Mouse (Mus musculus): ENCODE results near the gene Lrrc74a.
A peak's percentile ranks its signal among the peaks of the same experiment; 100 is the strongest.

Gene Lrrc74a

DNA sequence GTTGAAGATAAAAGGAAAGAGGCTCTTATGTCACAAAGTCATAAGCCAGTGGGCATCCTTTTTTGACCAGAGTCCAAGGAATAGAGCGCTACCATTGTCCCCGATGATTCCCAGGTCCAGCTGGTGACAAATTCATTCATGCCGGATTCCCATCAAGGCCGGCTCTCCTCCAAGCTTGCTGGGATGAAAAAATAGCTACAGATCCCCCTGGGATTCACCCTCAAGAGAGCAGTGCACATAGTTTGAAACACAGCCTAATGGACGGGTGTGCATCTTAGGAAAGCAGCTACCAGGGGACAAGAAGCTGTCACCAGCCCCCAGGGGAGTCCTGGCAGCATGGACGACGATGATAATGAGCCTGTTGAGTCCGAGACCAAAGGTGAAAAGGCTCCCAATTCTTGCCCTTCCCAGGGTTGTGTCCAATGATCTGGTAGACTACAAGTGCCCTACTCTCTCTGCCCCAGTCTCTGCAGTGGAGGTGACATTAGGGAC lies at the start of gene Lrrc74a:
Gene Lrrc74a (plus strand): TSS at position 51 of the 492 bp plus-strand sequence.
- DNase-seq, result no peak

DNA sequence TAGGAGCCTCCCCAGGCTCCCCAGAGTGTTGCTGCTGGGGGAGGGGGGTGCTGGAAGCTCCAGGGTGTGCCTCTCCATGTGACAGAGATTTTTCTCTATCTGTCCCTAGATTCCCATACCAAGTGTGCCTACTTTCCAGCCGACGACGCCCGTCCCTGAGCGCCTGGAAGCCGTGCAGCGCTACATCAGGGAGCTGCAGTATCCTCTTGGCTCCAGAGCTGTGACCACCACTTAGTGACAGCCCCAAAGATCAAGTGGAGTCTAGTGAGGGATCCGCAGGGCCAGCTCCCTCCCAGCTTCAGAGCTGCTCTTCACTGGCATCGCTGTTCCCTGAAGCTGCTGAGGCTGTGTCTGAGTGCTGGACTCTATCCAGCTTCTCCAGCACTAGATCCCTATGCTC lies 48.9 kb upstream of the Lrrc74a start:
- DNase-seq, result peak in 1 of 2 experiments; percentile 53

DNA sequence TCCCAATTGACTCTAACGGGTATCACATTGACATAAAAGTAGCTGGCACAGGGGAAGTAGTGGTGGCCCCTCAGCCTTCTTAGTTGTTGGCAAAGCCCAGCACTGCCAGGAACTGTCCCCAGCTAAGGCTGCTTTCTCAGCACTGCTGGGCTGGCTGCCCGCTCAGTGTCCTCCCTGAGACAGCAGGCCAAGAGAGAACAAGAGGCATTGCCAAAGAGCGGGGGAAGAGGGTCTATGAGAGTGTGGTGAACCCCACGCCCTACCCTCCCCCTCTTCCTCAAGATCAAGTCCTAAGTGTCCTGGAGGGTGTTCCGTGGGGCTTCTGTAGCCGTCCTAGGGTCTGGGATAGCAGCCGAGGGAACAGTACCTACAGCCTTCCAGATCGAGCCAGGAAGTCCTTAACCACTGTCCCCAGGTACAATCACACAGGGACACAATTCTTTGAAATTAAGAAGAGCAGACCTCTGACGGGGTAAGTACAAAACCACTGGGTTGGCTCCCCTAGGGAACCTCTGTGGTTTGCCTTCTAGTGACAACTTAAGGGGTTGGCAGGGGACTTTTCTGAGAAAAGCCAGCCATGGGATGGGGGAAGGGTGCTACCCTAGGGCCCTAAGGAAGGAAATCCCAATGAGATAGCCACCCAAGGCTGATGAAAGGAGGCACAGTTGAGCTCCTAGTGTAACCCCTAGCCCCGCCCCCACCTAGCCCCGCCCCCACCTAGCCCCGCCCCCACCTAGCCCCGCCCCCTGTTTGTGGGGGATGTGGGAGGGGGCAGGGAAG lies 47.4 kb upstream of the Lrrc74a start:
- DNase-seq, result peak; percentile 81 to 85

DNA sequence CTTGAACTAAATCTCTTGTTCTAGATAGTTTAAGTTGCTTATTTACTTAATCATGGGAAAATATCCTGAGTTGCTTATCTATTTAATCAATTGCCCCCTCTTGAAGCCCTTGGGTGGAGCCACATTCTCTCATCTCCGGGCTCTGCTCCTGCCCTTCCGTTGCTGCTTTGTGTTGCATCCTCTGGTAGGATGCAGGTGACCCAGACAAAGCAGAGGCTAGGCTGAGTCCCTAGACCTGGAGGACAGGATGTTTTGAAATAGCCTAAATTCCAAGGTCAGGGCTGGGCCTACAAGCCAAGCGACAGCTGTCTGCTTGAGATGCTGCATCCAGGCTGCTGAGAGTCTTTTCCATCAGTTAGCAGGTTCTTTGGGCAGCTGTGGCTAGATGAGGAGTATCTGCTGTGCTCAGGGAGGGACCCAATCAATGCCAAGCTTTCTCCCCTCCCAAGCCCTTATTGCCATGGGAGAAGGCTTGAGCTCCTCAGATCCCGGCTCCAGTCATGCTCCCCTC lies 46.7 kb upstream of the Lrrc74a start:
- DNase-seq, result no peak

DNA sequence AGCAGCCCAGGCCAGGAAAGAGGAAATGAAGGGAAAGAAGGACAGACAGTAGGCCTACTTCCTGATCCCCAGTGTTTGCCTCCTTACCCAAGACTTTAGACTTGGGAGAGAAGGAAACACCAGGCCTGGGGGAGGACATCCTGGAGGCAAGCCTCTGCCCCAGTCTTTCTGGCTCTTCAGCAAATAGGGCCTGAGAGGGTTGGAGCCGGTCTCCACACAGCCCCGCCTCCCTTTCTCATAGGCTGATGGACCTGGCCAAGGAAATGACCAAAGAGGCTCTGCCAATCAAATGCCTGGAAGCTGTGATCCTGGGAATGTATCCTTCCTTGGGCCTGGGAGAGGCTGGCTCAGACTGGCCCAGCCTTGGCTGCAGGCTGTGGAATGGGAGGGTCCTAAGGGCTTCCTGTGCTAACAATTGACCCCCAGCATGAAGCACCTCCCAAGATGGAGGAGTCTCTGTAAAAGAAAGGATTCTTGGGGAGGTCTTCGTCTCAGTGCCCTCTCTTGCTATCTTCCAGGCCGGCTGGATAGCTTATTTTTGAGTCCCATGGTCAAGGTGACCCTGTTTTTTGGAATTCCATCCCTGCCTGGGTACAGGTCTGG lies 46.1 kb upstream of the Lrrc74a start:
- DNase-seq, result peak in 1 of 2 experiments; percentile 65

DNA sequence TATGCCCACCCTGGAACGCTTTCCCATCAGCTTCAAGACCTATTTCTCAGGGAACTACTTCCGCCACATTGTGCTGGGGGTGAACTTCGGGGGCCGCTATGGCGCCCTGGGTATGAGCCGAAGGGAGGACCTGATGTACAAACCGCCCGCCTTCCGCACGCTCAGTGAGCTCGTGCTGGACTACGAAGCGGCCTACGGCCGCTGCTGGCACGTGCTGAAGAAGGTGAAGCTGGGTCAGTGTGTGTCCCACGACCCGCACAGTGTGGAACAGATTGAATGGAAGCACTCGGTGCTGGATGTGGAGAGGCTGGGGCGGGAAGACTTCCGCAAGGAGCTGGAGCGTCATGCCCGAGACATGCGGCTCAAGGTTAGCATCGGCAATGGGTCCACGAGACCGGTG lies 45.3 kb upstream of the Lrrc74a start:
- no peak for DNase-seq

DNA sequence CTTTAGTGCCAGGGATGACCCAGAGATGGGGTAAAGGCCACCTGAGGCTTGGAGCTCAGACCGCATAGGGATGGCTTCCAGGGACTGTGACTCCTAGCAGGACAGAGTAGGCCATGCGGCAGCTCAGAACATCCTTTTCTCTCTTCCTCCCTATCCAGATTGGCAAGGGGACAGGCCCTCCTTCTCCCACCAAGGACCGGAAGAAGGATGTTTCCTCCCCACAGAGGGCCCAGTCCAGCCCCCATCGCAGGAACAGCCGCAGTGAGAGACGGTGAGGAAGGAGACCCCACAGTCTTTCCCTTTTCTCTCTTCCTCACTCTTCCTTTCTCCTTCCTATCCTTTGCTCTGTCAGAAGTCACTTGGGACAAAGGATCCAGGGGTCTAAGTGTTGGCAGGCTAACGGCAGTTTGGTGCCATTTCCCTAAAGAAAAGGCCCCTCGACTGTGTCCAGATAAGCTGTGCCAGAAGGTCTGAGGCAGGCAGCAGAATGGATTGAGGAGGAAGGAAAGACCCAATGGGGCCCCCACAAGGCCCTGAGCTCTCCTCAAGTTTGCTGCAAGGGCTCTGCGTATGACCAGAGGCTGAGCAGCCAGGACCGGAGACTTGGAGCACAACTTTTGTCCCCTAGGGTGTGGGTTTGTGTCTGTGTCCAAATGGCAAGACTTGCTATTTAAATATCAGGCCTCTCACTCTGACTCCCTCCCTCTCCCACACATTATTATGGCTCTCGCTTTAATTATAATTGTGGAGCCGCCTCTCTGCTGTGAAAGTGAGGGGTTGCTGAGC lies 43.3 kb upstream of the Lrrc74a start:
- DNase-seq, result no peak

DNA sequence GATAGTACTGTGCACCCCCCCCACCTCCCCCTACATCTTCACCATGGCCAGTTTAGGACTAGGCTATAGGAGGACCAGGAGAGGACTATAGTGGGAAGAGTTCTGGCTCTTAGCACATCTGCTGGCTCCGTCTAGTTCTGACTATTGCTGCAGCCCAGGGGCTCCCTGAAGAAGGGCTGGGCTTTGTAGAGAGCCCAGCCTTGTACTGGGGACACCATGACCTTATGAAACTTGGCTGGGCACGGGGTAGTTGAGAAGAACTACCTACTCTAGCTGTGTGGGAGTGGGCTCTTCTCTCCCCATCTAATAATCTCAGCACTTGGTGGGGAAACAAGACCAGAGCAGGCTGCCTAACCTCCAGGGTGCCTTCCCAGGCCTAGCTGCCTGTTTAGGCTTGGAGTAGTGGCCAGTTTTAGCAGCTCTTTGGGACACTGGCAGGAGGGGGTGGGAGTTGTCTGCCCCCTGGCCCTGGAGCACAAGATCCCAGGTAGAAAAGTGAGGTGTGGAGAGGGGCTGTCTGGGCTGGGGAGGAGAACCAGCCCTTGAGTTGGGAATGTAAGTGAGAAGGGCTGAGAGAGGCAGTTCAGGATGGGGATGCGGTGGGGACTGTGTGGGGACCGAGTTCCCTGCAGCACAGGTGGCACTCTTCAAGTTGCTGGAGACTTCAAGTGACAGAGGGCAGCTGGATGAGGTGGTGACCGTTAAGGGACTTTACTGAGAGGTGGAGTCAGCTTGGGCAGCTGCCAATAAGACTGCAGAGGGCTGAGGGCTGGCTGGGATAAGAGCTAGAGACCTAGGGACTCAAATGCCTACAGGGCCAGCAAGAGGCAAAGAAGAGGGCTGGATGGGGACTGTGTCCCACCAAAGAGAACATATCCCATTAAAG lies 41.5 kb upstream of the Lrrc74a start:
- peak; percentile 33 to 44 for DNase-seq

DNA sequence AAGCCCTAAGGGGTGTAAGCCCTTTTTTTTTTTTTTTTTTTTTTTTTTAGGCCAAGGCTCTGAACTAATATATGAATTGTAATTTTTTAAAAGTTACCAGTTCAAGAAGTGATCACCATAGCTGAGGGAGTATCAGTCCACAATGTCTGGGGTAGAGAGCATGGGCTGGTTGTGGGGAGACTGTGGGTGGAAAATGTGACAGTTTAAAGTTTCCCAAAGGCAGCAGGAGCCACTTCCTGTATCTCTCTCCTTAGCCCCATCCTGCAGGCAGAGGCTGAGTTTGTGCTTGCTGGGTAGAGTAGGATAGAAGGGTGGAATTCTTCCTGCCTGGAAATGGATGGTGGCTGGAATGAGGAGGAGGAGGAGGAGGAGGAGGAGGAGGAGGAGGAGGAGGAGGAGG lies 40.8 kb upstream of the Lrrc74a start:
- no peak for DNase-seq

DNA sequence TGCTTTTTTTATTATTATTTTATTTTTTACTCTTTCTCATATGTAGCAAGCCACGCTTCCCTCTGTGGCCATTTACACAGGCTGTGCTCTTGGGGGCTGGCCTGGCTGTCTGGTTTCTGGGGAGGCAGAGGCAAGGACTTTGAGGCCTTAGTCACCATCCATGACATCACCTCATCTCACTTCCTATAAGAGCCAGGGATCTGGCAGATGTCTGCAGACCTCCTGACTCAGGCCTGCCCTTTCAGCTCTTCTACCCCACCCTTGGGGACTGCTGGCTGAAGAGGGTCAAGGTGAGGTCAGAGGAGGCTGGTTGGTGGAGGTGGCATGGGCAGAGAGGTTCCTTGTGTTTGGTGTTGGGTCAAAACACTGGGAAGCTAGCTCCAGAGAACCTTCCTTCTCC lies 39.7 kb upstream of the Lrrc74a start:
- DNase-seq, result no peak

DNA sequence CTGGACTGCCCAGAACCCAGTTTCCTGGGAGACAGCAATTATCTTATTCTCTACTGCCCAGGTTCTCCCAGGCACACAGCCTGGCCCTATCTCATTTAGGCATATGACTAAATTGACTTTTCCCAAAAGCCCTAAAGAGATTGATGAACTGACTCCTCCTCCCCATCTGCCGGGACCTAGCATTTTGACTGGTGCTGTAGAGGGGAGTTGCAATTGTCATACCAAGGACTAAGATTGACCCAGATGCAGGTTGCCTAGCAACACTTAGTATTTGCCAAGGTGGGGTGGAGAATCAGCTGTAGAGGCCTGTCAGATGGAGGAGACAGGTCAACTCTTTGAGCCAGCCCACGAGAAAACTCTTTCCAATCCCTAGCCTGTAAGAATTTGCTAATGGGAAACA lies 36.2 kb upstream of the Lrrc74a start:
- DNase-seq, result peak in 1 of 2 experiments; percentile 43

DNA sequence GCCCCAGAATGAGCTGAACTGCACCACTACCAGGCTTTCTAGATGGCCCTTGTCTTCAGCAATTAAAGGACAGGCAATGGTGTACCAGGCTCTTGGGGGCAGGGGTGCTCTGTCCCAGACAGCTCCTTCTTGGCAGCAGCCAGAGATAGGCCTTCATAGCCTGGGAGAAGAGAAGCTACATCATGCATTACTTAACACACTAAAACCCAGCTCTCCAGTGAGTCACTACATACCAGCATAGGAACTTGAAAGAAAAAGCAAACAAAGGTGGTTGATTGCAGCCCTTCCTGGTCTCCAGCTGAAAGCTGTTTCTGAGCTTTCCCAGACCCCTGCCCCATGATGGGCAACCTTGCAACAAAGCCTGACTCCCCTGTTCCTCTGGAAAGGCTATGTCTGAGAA lies 35.6 kb upstream of the Lrrc74a start:
- no peak for DNase-seq

DNA sequence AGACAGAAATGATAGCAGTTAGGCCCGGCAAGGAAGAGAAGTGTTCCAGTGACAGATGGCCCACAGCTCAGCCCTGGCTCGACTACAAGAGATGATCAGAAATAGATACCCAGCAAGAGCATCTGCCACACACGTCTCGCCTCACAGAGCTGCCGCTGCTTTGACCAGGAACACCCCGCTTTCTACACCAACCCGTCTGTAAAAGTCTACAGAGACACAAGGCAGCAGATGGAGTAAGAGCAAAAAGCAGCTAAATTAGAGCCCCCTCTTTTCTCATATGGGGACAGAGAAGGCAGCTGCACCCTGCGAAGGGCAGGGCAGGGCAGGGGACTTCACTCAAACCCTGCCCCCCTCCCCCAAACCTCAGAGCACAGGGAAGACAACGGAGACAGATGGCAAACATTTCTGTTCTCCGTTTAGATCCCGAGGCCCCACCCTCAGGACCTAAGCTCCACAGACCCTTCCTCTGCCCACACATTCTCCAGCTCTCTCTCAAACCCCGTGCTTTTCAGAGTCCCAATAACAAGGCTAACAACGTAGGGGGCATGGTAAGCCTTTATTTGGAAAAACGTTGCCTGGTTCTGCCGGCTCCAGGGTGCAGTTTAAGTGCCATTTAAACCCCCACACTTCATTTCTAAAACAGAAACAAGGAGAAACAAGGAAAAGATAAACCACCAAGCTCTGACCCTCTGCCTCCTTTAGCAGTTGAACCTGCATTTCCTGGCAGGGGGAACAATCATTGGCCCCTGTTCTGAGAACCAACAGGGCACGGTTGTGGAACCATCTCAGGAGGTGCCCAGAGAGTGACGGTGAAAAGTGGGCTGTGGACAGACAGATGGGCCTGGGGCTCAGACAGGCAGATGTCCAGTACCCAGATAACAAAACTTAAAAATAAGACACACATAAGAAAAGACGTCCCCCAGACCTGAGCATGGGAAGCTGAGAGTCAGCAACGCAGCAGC lies 33.9 kb upstream of the Lrrc74a start:
- peak; percentile 90 to 93 for DNase-seq

DNA sequence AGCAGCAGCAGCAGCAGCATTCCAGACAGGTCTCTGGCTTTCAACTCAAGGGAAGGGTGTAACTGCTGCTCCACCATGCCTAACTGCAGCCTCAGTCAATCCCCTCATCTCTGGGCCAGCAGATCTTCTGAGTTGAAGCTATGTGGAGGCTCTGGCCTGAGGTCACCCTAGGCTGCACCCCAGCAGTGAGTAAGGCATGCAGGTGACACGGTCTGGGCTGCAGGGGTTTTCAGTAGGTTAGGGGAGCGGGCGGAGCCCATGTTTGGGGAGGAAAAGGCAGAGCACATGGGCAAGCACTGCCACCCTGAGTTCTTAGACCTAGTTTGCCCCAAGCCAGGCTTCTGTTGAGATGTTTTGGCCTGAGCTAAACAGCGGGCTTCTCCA lies 33.2 kb upstream of the Lrrc74a start:
- peak in 1 of 2 experiments; percentile 29 for DNase-seq

DNA sequence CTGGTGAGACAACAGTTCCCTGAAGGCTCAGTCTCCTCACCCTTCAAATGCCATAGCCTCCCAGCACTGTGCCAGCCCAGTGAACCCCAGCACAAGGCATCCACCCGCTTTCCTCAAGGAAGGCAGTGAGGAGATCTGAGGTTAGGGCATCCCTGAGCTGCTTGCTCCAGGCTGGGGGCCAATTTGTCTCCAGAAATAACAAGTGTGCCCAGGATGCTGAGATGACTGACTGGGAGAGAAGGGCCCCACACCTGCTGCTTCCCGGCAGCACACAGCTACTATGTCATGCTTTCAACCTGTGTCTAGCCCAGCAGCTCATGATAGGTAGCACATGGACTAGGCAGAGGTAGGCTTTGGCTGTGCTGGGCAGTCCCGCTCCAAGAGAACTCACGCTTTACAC lies 32.7 kb upstream of the Lrrc74a start:
- peak; percentile 54 to 59 for DNase-seq

DNA sequence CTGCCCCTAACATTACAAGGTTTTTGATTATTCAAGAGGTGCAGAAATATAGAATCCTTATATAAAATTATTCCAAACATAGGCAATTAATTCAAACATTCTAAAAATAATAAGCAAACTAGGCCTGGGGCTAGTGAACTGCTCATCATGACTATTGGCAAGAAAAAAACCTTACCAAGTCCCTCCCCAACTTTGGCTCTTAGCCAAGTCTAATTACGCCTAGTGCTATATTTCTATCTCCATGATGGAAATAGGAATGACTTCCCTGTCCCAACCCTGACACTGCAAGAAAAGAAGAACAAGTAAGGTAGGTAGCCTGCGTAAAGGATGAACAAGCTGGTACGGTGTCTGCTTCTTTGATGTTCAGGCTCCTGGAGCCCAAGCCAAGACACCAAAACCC lies 31.5 kb upstream of the Lrrc74a start:
- no peak for DNase-seq

DNA sequence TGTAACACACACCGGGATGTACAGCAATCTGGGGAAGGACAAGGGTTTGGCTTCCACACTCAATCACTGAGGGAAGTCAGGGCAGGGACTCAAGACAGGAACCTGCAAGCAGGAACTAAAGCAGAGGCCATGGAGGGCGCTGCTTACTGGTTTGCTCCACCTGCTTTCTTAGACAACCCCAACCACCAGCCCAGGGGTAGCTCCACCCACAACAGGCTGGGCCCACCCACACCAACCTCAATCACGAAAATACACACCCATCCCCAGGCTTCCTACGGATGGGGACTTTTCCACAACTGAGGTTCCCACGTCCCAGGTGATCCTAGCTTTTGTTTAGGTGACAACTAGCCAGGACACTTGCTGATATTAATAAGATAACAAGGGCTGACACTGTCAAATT lies 28.3 kb upstream of the Lrrc74a start:
- peak in 1 of 2 experiments; percentile 4 for DNase-seq

DNA sequence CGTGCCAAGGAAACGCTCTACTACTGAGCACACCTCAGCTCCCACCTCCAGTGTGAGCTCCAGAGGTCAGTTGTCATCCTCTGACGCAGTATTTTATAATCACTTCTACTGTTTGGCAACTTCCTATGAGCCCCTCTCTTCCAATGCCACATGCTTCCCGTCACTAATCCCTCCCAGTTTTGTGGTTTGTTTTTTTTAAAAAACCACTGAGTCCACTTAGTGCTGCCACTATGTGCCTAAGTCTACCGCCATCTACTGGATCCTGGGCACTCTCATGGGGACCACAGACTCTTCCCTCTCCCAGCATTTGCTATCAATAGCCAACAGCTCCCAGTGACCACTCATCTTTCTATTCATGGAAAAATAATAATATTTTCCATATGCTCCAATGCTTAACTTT lies 20.1 kb upstream of the Lrrc74a start:
- DNase-seq, result peak in 1 of 2 experiments; percentile 58

DNA sequence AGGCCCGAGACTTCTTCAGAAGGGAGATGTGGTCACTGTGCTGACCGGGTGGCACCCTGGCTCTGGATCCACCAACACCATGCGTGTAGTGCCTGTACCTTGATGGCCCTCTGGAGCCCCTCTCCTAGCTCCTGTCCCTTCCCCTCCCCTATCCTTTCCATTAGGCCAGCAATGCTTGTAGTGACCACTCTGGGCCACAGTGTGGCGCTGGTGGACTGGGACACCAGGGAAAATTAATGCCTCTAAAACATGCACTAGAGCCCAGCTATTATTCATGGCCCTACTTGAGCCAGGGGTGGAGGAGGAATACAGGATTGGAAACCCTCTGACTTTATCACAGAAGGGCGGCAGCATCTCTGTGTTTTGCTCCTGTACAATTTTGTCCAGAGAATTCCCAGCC lies 18.8 kb upstream of the Lrrc74a start:
- DNase-seq, result peak; percentile 92 to 95

DNA sequence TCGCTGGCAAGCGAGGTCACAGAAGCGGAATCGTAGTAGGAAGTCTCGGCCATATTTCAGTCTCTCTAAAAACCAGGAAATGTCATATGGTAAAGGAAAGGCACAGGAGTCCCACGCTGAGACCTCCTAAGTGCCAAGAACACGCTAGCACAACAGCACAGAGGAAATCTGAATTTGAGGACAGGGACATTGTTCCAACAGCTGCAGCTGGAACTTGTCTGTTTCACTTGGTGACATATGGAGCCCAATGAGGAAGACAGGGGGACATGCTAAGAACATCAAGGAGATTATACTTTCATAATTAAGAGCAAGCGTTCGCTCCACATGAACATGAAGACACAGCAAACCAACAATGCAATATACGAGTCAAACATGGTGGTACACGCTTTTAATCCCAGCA lies 17.2 kb upstream of the Lrrc74a start:
- no peak for DNase-seq
